Mouse (Mus musculus) ZHBTc4 (cell line): ENCODE results near the gene Prkcg.

Source experiments
- DNase-seq: peaks from one replicate; pipeline ENCODE4 v3.0.0-alpha.2; 2011; ENCODE audit warnings: low read depth, low spot score

Prkcg gene

DNA sequence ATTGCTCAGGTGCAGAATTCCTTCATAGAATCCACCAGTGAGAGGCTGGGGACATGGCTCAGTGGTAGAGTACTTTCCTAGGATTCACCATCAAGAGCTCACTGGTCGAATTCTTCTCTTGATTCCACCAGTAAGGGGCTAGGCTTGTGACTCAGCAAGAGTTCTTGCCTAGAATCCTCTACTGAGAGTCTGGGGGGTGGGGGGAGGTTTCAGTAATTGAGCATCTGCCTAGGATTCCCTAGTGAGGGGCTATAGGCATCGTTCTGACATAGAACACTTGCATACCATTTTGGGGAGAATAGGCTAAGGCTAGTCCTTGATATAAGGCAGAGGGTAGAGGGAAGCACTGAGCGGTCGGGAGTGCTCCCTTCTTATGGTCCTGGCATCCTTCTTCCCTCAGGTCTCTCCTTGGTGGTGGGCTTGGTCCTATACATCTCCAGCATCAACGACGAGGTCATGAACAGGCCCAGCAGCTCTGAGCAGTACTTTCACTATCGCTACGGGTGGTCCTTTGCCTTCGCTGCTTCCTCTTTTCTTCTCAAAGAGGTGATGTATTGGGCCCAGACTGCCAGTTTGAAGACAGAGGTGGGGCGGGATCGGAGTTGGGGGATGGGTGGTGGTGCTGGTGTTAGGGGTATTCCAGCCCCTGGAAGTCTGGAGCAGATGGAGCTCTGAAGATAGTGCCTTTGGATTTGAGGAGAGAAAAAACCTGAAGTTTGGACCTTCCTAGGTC lies 76.7 kb downstream of the Prkcg start:
- peak; percentile 72 for DNase-seq

DNA sequence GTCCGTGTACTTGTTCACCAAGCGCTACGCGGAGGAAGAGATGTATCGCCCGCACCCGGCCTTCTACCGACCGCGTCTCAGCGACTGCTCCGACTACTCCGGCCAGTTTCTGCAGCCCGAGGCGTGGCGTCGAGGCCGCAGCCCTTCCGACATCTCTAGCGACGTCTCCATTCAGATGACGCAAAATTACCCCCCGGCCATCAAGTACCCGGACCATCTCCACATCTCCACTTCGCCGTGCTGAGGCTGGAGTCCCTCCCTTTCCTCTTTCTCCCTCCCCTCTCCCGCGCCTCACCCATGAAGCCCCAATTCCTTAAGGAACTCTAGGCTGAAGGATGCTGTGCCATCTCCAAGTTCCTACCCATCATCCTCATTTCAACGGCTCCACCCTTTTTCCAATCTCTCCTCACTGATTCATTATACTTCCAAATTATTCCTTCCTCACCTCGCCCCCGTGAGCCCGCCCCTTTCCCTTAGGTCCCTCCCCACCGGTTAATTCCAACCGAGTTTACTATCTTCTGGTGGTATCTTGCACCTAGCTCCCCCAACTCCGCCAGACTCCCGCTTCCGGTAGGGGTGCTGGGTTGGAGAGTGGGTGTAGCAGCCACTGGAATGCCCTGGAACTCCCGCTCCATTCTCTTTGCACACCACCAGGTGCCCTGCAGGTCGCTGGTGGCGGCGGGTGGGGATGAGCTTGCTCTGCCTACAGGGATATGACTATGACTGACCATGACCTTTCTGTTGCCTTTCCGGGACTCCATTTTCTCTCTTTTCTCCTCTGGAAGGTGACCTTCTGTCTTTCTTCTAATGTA lies 77.9 kb downstream of the Prkcg start:
- DNase-seq = peak; percentile 78

DNA sequence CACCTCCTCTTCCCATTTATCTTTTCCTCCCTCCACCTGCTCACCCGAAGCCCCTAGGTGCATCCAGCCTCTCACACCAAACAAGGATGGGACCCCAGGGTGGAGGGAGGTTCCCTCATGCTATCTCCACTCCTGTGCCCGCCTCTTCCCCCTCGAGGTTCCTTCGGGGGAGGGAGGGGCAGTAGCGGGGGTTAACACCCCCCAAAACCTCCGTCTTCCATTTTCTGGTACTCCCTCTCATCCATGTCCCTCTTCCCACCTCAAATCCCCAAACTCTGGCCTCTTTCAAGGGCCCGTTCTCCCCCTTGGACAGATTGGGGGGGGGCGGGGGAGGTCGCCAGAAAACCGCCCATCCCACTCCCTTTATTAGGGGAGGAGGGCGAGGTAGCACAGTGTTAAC lies 78.6 kb downstream of the Prkcg start:
- no peak for DNase-seq

DNA sequence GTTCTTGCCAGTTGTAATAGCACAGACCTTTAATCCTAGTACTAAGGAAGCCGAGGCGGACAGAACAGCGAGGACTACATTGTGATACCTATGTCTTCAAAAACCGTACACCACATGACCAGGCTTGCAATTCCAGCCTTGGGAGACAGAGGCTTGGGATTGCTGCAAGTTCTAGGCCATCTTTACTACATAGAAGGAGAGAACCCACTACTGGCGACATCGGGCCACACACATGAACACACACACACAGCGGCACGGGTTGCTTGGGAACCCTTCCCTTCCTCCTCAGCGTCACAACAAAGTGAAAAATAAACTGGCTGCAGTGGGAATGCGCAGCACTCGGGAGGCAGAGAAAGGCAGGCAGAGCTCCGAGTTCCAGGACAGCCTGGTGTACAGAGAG lies 79.3 kb downstream of the Prkcg start:
- DNase-seq = peak; percentile 56

DNA sequence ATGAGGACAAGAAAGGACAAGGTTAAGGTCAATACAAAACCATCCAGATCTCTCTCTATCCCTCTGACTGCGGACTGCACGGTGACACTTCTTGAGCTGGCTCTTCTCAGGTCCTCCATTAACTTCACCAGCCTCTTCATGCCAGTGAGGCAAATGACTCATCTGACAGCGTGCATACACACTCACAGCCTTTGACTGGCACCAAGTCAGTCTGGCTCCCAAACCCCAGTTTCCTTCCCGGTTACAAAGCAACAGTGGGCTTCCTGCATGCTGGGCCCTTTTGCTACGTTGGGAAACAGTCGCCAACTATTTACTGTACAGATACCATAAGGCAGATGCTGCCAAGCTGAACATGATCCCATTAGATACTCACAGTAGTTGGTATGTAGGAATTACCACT lies 80.2 kb downstream of the Prkcg start:
- no peak for DNase-seq

DNA sequence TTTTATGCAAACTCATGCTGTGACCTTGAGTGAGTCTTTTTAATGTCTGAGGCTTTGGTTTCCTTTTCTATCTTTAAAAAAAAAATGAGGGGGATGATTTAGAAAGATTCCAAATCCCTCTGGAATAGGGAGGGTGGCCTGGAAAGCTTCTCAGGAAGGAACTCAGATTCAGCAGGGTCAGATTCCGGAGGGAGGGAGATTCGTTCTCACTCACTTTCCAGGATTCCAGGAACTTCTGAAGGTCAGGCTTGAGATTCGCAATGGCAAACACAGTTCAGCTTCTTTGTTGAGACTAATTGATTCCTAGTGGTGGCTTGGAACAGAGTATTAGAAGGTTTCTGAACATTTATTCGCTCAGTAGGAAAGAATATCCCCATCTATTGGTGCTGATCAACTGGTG lies 81.4 kb downstream of the Prkcg start:
- peak; percentile 56 for DNase-seq

DNA sequence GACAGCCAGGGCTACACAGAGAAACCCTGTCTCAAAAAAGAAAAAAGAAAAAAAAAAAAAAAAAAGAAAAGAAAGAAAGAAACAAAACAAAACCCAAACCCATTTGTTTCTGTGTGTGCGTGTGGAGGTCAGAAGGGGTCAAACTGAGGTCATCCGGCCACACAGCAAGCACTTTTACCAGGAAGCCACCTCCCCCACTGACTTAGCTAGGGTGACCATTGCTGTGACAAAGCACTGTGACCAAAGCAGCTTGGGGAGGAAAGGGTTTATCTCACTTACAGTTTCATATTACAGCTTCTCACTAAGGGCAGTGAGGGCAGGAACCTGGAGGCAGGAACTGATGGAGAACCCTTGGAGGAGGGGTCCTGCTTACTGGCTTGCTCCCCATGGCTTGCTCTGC lies 83.4 kb downstream of the Prkcg start:
- peak; percentile 60 for DNase-seq

DNA sequence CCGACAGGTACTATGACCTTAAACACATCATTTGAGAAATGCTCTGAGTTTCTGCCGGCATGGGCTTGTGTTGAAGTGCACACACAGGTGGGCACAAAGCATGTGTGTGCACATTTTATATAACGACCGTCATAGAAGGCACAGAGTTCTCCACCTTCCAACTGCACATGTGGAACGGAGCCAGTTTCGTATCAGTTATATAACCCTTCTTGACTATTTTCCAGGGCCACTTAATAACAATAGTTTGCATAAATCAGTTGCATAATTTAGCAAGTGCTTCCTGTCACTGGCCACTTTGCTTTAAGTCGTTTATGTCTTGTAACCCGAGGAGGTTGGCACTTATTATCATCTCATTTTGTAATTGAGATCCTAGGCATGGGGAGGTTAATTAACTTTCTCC lies 84.8 kb downstream of the Prkcg start:
- no peak for DNase-seq

DNA sequence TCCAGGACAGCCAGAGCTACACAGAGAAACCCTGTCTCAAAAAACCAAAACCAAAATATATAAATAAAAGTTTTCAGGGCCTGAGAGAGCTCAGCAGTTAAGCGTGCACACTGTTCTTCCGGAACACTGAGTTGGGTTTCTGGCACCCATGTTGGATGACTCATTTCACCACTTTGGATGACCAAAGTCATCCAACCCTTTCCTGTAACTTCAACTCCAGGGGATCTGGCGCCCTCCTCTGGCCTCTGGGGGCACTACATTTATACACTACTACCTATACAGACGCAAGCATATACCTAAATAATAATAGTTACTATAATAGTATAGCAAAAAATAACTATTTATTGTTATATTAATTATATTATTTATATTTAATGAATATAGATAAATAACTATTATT lies 87.9 kb downstream of the Prkcg start:
- DNase-seq = peak; percentile 82
